Mouse (Mus musculus) embryonic fibroblast, embryonic 13.5 days (primary cell): Measurements from ENCODE around the gene Defb36.

ENCODE experiments used
- CTCF ChIP-seq: IDR thresholded peaks from 2 replicates; pipeline ENCODE4 v1.5.1; 2011; ENCODE audit warnings: mild to moderate bottlenecking, control low read depth, low read length, moderate library complexity, borderline replicate concordance; ENCODE audit not compliant: insufficient read depth
- POLR2A ChIP-seq: IDR thresholded peaks from 2 replicates; pipeline ENCODE4 v1.6.1; 2011; ENCODE audit warnings: low read depth, mild to moderate bottlenecking, control low read depth, low read length, moderate library complexity

DNA sequence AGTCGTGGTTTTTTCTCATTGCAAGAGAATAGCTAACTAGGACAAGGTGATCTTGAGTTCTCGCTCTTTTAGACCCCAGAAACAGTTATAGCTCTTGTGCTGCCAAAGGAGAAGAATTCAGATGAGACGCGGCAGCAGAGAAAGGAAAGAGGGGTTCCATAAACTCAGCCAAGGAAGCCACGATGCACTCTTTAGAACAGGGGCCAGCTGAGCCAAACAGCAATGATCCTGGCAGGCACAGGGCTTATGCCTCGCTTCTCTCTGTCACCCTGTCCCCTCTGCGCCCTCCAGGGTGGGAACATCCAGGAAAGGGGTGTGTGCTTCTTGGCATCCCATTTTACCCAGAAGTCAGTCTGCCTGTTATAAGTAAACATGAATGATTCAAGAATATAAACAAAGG is 4.8 kb upstream of the Defb36 start, which contains the start of gene Defb45:
- TF ChIP-seq CTCF (no peak), POLR2A (no peak)
